Mouse (Mus musculus) ovary, adult 18-20 months (tissue): ENCODE data around the gene Arhgap31.

Experiments used
- DNase-seq: peaks from one replicate; pipeline ENCODE4 v3.0.0; 2022; ENCODE audit warnings: low spot score, mixed read lengths

The Arhgap31 gene

DNA sequence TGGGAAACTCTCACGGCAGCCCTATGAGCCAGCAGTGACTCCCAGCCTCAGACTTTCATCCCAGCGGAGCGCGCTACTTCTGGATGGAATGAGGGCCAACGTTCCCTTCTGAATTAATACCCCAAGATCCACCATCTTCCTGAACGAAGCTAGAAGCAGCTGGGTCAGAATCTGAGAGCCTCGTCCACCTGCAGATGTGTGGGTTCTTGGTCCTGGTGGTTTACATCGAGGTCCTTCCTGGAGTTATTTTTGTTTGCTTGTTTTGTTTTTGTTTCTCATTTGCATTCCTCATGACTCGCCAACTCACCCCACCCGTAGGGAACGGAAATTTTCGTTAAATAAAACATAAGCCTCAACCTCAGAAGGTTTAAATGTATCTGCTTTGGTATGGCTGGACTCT lies 61.8 kb downstream of the Arhgap31 start:
- no peak for DNase-seq

DNA sequence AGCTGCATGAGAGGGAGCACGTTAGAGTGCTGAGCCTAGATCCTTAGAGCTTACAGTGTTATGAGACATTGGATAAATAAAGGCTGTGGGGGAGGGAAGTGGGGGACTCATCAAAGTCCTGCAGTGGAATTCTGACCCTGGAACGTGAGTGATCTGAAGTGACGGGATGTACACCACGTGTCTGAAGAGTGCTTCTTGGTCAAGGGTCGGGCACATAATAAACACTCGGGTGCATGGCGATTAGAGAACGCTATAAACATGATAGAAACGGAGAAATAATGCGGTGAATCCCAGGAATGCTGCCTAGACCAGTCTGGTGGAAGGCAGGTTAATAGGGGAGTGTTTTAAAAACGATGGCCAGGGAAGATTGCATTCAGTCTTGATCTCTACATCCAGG lies 63.6 kb downstream of the Arhgap31 start:
- DNase-seq, result no peak

DNA sequence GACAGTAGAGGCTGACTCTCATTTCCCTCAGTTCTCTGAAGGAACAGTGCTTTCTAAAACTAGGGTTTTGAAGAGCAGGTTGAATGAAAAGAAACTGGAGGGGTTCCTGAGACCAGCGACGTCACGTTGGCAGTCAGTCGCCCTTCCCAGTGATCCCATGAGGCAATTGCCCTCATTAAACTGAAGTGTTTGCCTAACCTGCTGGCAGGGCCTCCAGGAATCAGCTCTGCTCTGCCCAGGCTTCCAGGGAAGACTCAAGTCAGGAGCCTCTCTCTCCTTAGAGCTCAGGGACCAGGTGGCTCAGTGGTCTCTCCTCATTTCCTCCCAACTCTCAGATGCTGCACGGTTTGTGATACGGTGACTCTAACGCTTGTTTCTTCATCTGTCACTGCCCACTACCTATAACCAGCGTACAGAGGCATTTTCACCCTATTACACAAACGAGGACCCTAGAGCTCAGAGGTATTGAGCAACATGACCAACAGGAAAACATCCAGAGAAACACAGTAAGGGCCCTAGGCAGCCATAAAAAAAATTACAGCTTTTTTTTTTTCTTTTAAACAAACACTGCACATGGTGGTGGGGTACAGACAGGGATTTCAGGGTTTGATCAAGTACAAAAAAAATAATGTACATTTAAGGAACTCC lies 64.2 kb downstream of the Arhgap31 start:
- DNase-seq, result no peak

DNA sequence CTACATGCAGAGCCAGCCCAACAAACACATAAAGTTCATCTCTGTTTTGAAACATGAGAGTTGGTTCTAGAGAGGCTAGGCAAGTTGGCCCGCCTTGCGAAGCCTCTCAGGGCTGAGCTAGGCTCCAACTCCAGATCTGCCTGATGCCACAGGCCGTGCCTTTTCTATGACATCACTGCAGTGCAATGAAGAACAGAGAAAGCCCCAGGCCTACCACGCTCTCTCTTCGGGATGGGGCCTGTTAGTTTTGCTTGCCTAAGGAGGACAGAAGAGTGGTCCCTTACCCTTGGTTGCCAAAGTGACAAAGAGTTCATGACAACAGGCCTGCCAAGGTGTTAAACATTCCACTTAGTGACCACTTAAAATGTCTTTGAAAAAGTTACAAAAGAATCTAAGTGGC lies 64.9 kb downstream of the Arhgap31 start:
- DNase-seq, result no peak

DNA sequence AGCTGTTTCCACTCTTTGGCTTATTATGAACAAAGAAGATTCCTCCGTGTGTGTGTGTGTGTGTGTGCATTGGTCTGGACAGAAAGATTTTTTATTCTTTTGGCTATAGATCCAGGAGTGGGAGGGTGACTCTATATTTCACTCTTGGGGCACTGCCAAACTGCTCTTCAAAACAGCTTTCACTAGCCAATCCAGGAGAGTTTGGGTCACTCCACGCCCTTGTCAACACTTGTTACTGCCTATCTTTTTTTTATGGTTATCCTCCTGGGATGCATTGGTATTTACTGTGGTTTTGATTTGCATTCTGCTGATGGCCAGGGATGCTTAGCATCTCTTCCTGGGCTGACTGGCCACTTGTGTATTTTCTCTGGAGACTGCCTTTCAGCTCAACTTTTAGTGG lies 68.6 kb downstream of the Arhgap31 start:
- no peak for DNase-seq

DNA sequence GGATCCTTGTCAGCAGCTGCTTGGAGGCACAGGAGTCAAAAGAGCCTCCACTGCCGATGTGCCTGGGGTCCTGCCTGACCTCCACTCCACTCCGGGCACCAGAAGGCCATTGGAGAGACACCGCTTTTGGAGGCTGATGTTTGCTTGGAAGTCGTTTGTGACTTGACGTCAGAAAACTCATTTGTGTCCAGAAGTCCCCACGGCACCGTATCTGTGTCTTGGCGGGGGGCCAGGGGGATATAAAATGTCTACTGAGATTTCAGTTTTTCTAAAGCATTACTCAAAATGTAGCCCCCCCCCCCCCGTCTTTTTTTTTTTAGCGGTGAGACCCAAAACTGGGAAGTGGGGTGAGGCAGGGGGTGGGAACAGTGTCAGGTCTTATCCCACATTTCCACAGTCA lies 76.0 kb downstream of the Arhgap31 start:
- no peak for DNase-seq

DNA sequence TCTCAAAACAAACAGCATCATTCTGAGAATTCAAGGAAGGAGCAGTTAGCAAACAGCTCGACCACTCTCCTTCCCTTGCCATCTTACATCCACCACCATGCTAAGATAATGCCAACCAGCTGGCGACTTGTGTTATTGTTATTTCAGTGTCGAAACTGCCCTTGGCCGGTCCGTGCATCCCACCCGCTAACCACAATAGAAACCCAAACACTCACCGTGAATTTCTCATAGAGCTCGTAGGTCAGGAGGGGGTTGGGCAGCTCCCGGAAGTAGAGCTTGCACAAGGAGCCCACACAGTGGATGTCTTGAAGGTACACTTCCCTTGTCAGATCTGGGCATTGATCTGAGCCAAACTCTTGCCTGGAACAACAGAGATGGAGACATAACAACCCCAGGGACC lies 76.4 kb downstream of the Arhgap31 start:
- DNase-seq, result peak; percentile 55

DNA sequence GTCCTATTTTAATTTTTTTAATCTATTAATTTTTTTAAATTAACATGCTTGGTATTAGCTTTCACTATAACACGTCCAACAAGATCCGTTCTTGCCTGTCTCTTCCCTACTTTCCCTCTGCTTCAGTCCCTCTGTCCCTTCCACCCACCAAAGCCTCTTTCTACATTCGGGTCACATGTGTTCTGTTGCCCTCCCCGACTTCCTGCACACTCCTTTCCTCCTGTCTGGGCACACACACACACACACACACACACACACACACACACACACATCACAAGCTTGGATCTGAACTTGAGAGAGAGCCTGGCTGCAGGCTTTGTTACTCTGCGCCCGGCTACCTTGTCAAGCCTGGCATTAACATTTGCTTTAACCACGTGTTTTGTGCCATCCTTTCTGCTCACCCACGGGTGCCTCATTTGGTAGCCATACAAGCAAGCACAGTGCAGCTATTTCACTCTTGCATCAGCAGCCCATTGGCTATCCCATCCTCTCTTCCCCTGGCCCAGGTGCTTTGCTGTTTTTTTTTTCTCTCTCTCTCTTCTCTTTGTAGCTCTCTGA lies 77.2 kb downstream of the Arhgap31 start:
- DNase-seq, result no peak

DNA sequence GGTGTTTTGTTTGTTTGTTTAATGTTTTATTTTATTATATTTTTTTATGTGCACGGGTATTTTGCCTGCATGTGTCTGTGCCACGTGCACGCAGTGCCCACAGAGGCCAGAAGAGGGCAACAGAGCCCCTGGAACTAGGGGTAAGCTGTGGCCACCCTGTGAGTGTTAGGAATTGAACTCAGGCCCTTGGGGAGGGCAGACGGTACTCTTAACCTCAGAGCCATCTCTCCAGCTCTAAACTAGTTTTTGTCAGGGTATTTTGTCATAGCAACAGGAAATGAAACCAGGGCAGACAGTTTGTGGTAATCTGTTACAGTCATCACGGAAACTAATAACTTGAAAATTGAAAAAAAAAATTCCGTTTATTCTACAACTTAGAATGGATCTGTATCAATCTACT lies 80.9 kb downstream of the Arhgap31 start:
- DNase-seq, result no peak

DNA sequence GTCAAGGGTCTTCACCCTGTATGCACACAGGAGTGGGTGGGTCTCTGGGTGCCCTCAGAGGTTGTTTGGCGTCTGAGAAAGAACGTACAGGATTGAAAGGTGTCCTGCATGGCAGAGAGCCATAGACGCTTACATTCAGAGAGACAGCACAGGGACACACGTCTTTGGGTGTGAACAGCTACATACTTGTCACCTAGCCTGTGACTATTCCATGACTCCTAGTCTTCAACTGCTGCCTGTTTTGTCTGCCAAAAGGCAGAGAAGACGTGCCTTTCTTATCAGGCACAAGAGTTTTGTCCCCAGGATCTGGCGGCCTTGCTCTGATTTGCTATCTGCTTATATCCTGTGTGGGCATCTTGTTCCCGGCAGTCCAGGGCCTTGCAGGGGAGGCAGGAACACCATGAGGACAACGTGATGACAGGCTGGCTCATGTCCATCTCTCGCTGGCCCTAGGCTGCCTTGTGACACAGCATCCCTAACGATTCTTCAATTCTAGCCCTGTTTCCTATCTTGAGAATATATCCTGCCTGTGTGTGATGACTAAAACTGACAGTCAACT lies 87.2 kb downstream of the Arhgap31 start:
- peak; percentile 72 for DNase-seq

DNA sequence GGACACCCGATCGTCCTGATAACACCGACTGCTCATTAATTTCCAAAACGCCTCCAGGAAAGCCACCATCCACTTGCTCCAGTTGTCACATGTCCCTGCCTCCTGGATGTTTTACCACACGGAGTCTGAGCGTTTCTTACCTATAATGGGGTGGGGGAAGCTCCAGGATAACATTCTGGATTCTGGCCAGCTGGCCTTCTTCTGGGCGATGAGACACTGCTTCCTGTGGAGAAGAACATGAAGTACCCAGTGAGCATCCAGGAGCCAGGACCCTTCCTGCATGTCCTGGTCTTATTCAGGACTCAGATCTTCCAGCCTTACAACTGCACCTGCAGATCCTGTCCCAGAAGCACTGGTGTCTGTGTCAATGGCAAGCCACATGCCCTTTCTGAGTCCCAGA lies 87.7 kb downstream of the Arhgap31 start:
- DNase-seq, result no peak

DNA sequence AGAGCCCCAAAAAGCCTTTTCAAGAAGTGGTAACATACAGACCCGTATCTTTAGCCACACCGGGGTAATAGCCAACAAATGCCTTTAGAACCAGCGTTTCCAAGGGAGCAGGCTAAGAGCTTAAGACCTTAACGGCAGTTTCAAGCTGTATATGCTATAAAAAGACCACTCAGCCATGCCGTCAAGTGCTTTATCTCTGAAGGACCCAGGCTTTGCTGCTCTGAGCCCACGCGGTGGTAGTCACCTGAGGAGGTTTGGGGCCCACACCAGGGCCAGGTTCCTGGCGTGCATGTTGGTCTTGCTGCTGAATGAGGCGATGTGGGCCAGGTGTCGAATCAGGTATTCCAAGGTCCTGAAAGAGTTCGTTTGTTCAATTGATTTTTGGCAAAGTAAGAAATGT lies 88.8 kb downstream of the Arhgap31 start:
- no peak for DNase-seq

DNA sequence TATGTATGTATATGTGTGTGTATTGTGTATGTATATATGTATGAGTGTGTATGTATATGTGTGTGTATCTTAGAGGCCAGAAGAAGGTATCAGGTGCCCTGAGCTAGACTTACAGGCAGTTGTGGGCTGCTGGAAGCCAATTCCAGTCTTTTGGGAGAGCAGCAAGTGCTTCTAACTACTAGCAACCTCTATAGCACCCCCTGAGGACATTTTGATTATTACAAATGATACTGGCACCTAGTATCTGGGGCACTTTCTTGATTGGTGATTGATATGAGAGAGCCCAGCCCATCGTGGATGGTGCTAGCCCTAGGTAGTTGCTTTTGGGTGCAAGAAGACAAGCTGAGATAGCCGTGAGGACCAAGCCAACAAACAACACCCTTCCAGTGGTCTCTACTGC lies 90.8 kb downstream of the Arhgap31 start:
- DNase-seq, result no peak

DNA sequence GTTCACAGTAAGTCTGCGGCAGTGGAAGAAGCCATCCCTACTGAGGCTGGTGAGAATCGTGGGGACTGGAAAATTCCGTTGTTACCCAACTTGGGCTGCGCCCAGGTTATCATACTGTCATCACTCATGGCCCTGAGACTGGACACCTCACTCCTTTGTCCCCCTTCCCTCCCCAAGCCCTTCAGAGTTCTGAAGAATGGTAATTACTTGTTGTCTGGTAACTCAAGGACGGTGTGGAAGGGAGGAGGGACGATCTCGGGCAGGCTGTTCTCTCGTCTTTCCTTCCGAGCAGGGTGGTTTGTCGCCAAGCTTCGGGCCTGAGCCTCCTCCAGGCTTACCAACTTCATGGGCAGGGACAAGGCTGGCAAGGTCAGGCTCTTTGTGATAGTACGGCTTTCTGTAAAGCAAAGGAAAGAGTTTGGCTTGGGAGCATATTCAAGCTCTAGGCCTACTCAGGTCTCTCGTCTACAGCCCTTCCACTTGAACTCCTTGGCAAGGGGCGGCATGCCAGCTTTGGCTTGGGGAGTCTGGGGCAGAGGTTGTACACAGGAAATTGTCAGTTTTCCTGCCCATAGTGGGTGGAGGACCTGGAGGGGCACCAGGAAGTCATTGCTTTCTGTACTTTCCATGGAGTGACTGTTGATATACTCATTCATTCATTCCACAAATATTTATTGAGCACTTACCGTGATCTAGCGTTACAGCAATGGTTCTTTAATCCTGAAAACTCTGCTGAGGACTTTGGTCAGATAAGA lies 92.2 kb downstream of the Arhgap31 start:
- peak; percentile 60 for DNase-seq

DNA sequence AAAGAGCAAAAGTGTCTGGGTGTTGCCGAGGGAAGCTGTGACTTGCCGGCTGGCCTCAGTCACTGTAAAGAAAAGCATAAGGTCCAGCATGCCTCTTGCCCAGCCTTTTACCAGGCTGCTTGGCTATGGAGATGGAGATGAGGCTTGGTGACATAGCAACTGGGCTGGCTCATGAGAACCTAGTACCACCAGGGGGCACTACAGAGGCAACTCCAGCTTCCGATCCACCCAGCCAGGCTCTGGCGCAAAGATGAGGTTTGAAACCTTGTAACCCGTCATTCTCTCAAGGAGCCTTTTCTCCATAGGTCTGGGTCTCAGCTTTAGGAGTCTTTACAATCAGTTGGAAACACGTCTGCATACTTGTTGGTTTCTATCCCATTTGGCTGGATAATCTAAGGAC lies 94.0 kb downstream of the Arhgap31 start:
- peak; percentile 39 for DNase-seq

DNA sequence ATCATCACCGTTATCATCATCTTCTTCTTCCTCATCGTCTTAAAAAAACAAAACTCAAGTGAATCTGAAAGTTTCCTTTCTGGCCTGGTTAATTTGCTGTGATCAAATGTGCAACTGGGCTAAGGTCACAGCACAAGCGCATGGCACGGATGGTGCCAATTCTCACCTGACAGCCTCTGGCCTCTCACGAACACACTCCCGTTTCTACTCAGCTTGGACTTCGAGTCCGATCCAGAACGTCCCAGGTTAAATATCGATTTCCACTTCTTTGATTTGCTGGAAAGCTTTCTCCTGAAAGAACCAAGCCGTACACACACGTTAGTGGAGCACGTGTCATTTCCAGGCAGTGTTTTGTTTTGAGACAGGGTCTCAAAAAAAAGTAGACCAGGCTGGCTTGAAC lies 95.1 kb downstream of the Arhgap31 start:
- DNase-seq, result no peak

DNA sequence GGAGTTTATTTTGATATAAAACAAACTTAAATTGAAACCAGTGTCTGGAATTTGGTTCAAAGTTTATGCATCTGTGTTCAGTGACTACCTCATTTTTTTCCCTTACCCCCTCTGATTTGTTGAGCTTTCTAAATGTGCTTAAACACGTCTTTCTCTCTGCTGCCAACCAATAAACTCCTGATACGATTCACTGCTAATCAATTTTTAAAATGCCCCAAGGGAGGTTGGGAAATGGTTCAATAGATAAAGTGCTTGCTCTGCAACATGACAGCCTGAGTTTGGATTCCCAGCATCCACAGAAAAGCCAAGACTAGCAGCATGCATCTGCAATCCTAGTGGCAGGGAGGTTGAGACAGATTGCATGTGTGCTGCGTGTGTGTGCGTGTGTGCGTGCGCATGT lies 99.4 kb downstream of the Arhgap31 start:
- no peak for DNase-seq

DNA sequence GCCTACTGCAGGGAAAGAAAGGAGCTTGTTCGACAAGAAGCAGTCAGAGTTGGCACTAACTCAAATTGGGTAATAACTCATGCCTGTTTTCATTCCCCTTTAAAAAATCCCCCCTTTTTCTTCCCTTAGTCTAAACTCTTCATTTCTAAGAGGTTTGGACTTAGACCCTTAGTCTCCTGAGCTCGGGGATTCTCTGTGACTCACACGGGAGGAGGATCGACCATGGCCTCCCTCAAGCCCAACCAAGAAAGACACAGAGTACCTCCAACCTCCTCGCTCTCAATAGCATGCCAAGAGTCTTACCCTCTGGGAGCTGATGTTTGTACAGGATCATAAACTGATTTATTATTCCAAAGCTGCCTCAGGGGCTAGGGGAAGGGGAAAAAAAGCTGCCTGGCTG lies 100.4 kb downstream of the Arhgap31 start:
- DNase-seq, result no peak

DNA sequence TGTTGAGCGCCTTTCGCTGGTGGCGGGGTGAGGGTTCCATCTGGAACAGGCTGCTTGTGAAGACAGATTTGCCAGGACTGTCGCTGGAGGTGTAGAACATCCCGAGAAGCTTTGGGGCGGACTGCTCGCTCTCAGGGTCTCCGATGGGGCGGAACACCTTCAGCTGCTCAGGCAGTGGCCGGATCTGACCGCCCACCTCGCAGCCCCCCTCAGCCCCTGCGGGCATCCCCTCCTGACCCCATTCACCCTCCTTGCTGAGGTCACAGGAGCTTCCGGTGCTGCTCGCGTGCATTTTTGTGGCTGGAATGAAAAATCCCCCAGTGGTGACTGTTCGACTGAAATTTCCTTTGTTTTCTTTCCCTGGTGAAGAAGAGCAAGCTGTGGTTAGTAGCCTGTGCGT lies 104.0 kb downstream of the Arhgap31 start:
- DNase-seq, result no peak

DNA sequence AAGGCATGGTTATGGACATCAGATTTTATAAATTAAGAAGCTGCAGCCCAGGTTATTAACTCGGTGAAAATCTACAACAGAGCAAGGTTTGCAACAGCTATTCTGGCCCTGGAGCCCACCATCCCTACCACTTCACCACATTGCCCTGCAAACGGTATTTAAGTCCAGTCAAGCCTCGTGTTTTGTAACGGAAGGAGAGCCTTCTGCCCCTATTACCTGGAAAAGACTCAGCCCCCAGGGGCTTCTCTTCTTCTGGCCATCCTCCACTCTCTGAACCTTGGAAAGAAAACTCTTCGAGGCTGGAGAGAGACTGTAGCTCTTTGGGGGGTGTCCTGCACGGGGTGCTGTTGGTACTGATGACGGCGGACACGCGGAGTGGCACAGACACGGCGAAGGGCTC lies 104.4 kb downstream of the Arhgap31 start:
- no peak for DNase-seq

DNA sequence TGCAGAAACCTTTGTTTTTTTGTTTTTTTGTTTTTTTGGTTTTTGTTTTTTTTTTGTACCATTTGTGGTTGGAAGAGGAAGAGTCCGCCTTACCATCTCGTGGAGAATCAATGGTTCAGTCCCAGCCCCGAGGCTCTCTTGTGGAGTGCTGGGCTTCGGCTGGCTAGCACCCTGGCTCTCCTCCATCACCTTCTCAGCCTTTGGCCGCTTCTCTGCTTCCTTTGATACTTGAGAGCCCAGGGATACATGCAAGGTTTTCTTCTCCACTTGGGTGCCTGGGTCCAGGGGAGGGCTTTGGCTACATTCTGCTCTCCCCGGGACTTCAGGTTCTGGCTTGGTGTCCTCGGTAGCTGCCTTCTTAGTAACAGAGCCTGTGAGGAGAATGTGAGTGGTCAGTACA lies 106.6 kb downstream of the Arhgap31 start:
- DNase-seq, result no peak

DNA sequence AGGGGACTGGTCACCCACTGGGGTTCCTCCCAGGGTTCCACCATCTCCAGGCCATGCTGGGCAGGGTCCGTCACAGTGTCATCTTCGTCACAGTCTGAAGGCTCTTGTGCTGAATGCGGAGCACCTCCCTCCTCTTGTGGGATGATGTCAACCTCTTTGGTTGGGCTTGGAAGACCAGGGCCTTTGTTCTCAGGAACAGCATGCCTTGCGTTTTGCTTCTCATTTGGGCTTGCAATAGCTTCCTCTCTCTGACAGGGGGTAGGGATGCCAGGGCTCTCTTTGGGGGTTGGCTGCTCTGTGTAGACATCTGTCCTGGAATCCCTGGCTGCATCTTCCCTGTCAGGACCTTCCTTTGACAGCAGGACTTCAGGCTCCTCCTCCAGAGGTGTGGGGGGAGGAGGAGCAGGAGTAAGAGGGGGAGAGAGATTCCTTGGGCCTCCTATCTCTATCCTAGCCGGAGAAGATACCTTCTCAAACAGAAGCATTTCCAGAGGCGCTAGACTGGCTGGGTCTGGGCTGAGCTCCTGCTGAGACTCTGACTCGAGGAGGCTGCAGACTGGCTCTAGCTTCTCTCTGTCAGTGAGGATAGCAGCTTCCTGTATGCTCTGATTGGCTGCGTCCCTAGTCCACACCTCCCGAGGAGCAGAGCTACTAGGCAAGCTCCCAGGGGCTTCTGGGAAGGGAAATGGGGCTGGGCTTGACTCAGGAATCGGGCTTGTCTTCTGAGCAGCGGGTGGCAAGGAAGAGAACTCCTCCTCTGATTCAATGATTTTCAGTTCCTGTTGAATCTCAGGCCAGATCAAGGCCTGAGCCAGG lies 109.9 kb downstream of the Arhgap31 start:
- no peak for DNase-seq
